Mouse (Mus musculus): ENCODE results near the gene Psmd13. TPM values are rescaled to one million over a fixed set of nuclear protein-coding genes. Genes with fewer than 3 reads are reported as not detected.

Psmd13 gene
- total RNA-seq, 2 experiments from 2014 or later = 93.5 to 94.2 TPM

- DNase-seq = no peak
- intact Hi-C loops (cut with DNase I; ENCODE audit: low total_unique reads) = no loop called here
These were observed 57.1 kb downstream of the Psmd13 start for GRCm38 (mm10) chr7:140938896-140939295.

GRCm38 (mm10) chr7:140939669-140940171, 58.0 kb downstream of the Psmd13 start:
- intact Hi-C loops (cut with DNase I; ENCODE audit: low total_unique reads) = no loop called here

GRCm38 (mm10) chr7:140941222-140942051, 59.7 kb downstream of the Psmd13 start, which contains the start of gene Pgghg:
TSS of gene Pgghg (plus strand) at chr7:140941391.
- intact Hi-C loops (cut with DNase I; ENCODE audit: low total_unique reads) = no loop called here
- peak; percentile 92 for DNase-seq

More at GRCm38 (mm10) chr7:140939669-140940171, 58.0 kb downstream of the Psmd13 start:
- DNase-seq = peak; percentile 45

- intact Hi-C loops (cut with DNase I; ENCODE audit: low total_unique reads) = no loop called here
- no peak for DNase-seq
These were observed 60.6 kb downstream of the Psmd13 start for GRCm38 (mm10) chr7:140942341-140942740.

GRCm38 (mm10) chr7:140942811-140943210, 61.0 kb downstream of the Psmd13 start:
- DNase-seq = no peak
- intact Hi-C loops (cut with DNase I; ENCODE audit: low total_unique reads) = no loop called here

- DNase-seq = no peak
- intact Hi-C loops (cut with DNase I; ENCODE audit: low total_unique reads) = no loop called here
These were observed 61.6 kb downstream of the Psmd13 start for GRCm38 (mm10) chr7:140943356-140943755.

GRCm38 (mm10) chr7:140944236-140944635, 62.5 kb downstream of the Psmd13 start:
- intact Hi-C loops (cut with DNase I; ENCODE audit: low total_unique reads) = no loop called here
- no peak for DNase-seq

GRCm38 (mm10) chr7:140945247-140945646, 63.5 kb downstream of the Psmd13 start:
- no peak for DNase-seq
- intact Hi-C loops (cut with DNase I; ENCODE audit: low total_unique reads) = no loop called here

- DNase-seq = no peak
- intact Hi-C loops (cut with DNase I; ENCODE audit: low total_unique reads) = no loop called here
These were observed 64.5 kb downstream of the Psmd13 start for GRCm38 (mm10) chr7:140946311-140946710.

GRCm38 (mm10) chr7:140946980-140947379, 65.2 kb downstream of the Psmd13 start:
- intact Hi-C loops (cut with DNase I; ENCODE audit: low total_unique reads) = no loop called here
- DNase-seq = no peak

GRCm38 (mm10) chr7:140948161-140948560, 66.4 kb downstream of the Psmd13 start:
- no peak for DNase-seq
- intact Hi-C loops (cut with DNase I; ENCODE audit: low total_unique reads) = no loop called here

Other genes starting within 250 kb of the Psmd13 start
- gene Olfr53, start 235.5 kb upstream of the Psmd13 start, total RNA-seq (2021) = not detected
- not detected for gene Olfr539, start 222.0 kb upstream of the Psmd13 start, total RNA-seq (2021)
- gene Olfr45, start 200.0 kb upstream of the Psmd13 start, total RNA-seq (2021) = not detected
- not detected for gene Olfr541, start 184.7 kb upstream of the Psmd13 start, total RNA-seq (2021)
- gene Cyp2e1, start 118.2 kb upstream of the Psmd13 start, total RNA-seq (2021) = under 1 TPM; 0.21 to 0.33 TPM
- gene Syce1, start 94.1 kb upstream of the Psmd13 start, total RNA-seq (2021) = not detected
- not detected for gene Zfp941, start 59.8 kb upstream of the Psmd13 start, total RNA-seq (2021)
- gene Urah, start 47.0 kb upstream of the Psmd13 start, total RNA-seq (2021) = not detected
- not detected for gene Scgb1c1, start 36.4 kb upstream of the Psmd13 start, total RNA-seq (2021)
- gene Odf3, start 34.2 kb upstream of the Psmd13 start, total RNA-seq (2021) = not detected
- not detected for gene Gm45785, start 25.6 kb upstream of the Psmd13 start, total RNA-seq (2021)
- gene Ric8a, start 25.0 kb upstream of the Psmd13 start, total RNA-seq (2021) = 10 to 100 TPM; 13.9 to 16.2 TPM
- gene Bet1l, start 24.4 kb upstream of the Psmd13 start, total RNA-seq (2021) = 10 to 100 TPM in 1 of 2 experiments, 1 to 10 TPM in 1; 8.3 to 11.1 TPM
- gene Sirt3, start 341 bp downstream of the Psmd13 start, total RNA-seq (2021) = 10 to 100 TPM; 19.5 to 24.7 TPM
- 1,000 to 10,000 TPM; 1,269 to 1,458 TPM for gene Cox8b, start 18.5 kb downstream of the Psmd13 start, total RNA-seq (2021)
- gene Nlrp6, start 38.9 kb downstream of the Psmd13 start, total RNA-seq (2021) = not detected
- 1 to 10 TPM; 6.7 to 6.9 TPM for gene Pgghg, start 59.4 kb downstream of the Psmd13 start, total RNA-seq (2021)
- gene Ifitm5, start 68.3 kb downstream of the Psmd13 start, total RNA-seq (2021) = not detected
- gene Gm45717, start 74.0 kb downstream of the Psmd13 start, total RNA-seq (2021) = not detected
- gene Ifitm2, start 74.0 kb downstream of the Psmd13 start, total RNA-seq (2021) = 100 to 1,000 TPM in 1 of 2 experiments, 10 to 100 TPM in 1; 83.9 to 105 TPM
- gene Ifitm1, start 85.3 kb downstream of the Psmd13 start, total RNA-seq (2021) = 1 to 10 TPM; 1.3 to 1.4 TPM
- 10 to 100 TPM; 44.9 to 54.0 TPM for gene Ifitm3, start 128.8 kb downstream of the Psmd13 start, total RNA-seq (2021)
- gene Ifitm6, start 136.0 kb downstream of the Psmd13 start, total RNA-seq (2021) = not detected
- not detected for gene Gm17387, start 147.2 kb downstream of the Psmd13 start, total RNA-seq (2021)
- gene B4galnt4, start 179.1 kb downstream of the Psmd13 start, total RNA-seq (2021) = under 1 TPM in 1 of 2 experiments, not detected in 1; 0.23 TPM
- gene Pkp3, start 196.2 kb downstream of the Psmd13 start, total RNA-seq (2021) = not detected
- 1 to 10 TPM; 2.8 to 3.2 TPM for gene Sigirr, start 218.6 kb downstream of the Psmd13 start, total RNA-seq (2021)
- not detected for gene Ano9, start 235.8 kb downstream of the Psmd13 start, total RNA-seq (2021)
- 10 to 100 TPM; 15.5 to 21.9 TPM for gene Ptdss2, start 240.4 kb downstream of the Psmd13 start, total RNA-seq (2021)